Mouse (Mus musculus) B cell, adult 2 months (primary cell): Measurements from ENCODE around the gene Adgrl1.
A peak's percentile ranks its signal among the peaks of the same experiment; 100 is the strongest.

Source experiments
- DNase-seq, 2 experiments: peaks; one replicate each; pipeline ENCODE4 v3.0.0; 2022

The Adgrl1 gene

DNA sequence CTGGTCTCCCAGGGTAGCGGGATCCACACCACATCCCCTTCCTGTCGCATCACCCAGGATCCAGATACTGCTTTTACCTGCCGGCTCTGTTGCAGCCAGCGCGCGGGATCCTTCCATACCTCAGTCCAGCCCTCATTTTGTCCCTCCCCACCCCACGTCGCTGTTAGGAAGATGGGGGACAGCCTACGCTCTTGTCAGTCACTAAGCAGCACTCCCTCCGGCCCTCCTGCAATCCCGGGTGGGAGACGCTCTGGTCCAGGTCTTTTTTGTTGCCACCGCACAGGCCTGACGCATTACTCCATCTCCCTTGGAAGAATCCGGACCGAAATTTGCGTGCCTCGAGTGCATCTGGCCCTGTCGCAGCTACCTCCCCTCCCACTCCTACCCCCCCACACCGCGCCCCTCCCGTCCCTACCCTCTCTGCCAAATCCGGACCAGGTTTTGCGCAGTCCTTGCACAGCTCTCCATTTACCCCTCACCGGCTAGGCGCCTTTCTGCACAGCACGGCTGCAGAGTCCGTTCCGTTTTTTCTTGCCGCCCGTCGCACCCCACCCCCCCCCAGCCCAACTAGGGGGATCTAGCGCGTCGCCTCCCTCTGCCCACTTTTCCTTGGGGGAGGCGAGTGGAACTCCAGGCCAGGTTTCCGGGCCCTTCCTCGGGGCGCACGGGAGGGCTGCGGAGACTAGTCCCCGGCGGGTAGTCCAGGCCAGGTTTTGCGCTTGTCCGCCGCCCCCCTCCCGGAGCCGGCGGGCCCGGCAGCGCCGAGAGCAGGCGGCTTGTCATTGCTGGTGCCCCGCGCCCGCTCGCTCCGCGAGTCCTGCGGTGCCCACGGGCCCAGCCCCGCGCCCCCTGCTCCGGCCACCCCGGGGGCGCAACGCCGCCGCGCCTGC lies at the start of gene Adgrl1:
Gene Adgrl1, plus strand, starts transcription at position 743 of the 890 bp plus-strand sequence.
- DNase-seq, result peak; percentile 79 to 81

DNA sequence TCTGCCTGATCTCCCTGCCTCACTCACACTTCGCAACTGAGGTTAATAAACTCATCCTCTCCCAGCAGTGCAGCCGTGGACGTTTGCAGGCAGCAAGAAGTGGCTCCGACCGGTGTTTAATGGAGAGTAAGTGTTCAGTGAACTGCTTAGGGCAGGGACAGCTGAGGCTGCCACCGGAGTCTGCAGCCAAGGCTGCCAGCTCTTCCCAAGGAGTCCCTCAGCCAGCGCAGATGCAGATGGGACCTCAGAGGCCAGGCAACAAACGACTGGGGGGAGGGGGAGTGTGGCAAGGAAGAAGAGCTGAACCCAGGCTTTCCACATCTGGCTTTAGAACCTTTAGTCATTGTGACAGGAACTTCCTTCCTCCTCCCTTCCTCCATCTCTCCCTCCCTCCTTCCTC lies 47.6 kb upstream of the Adgrl1 start:
- no peak for DNase-seq

DNA sequence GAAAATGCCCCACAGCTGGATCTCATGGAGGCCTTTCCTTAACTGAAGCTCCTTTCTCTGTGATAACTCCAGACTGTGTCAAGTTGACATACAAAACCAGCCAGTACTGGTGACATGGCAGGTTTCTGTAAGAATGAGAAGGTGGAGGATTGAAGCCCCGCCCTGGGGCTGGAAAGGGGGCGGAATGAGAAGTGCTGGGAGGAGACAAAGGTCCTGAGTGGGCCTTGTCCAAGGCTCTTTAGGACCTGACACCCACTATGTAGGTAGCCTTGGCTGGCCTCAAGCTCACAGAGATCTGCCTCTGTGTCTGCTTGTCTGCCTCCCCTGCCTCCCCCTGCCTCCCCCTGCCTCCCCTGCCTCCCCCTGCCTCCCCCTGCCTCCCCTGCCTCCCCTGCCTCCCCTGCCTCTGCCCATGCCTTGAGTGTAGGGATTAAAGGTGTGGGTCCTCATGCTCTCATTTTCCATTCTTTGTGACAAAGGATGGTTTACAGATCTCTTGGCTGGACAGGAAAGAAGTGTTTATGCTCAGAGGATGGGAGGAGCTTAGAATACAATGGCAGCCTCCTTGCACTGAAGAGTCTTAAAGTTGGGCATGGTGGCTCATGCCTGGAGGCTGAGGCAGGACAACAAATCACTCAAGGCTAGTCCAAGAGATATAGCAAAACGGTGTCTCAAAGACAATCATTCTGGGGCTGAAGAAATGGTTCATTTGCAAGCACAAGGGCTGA lies 46.4 kb upstream of the Adgrl1 start:
- no peak for DNase-seq

GRCm38 (mm10) chr8:83856486-83857065 lies 43.3 kb upstream of the Adgrl1 start:
- DNase-seq, result no peak

DNA sequence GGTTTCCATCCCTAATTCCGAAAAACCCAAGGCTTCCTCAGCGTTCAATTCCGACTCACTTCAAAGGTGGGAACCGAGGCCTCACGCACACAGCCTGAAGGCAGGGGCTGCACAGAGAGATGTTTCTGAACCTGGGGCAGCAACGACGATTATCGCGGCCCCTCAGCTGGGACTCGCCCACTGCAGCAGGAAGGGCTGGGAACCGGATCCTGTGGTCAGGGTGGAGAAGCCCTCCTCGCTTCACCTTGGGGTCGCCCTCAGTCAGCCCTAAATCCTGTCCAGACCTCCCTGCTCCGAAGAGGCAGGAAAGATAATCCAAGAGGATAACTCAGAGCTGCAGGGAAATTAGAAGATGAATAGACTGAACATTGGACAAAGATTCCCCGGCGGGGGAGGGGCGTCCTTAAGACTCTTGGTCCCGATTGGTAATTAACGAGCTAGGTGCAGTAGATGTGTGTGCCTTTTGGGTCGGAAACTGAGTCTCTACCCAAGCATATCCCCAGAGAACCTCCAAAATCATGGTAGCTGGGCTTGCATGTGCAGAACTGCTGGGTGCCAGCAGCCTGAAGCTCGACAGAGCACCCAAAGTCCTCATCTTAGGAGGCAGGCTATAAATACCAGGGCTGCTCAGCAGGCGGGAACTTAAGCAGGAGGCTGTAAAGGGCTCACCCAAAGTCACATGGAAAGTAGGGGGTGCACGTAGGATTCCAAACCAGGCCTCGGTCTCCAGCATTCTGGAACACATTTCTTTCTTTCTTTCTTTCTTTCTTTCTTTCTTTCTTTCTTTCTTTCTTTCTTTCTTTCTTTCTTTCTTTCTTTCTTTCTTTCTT lies 37.3 kb upstream of the Adgrl1 start:
- no peak for DNase-seq

DNA sequence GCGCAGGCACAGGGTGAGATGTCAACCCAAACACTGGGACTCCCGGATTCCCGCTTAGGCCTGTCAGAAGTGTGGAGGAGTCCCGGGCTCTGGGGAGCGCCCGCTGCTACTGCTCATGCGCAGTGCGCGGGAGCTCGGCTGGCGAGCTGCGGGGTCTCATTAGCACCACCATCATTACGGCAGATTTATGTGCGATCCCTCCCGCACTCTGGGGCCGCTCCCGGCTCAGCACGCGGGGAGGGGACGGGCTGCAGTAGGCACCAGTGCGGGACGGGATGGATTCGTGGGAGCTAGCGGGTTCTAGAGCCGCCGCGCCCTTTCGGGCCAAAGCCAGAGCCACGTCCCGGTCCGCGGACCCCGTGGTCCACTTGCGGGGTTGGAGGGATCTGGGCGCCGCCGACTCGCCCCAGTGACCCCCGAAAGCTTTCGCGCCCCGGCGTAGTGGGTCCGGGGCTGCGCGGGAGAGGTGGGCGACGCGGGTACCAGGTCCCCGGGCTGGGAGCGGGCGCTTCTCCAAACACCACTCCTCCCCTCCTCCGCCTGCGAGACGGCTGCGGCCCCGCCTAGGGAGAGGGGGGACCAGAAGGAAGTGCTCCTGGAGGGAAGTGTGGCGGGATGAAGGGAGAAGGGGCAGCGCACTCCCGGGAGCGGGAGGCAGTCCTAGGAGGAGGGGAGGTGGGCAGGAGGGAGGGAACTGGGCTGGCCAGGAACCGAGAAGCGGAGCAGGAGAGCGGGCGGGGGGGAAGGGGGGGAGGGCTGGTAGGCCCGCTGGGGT lies 24.8 kb upstream of the Adgrl1 start:
- no peak for DNase-seq

- DNase-seq, result peak in 1 of 2 experiments; percentile 8
Measured at GRCm38 (mm10) chr8:83875656-83876040, 24.3 kb upstream of the Adgrl1 start.

DNA sequence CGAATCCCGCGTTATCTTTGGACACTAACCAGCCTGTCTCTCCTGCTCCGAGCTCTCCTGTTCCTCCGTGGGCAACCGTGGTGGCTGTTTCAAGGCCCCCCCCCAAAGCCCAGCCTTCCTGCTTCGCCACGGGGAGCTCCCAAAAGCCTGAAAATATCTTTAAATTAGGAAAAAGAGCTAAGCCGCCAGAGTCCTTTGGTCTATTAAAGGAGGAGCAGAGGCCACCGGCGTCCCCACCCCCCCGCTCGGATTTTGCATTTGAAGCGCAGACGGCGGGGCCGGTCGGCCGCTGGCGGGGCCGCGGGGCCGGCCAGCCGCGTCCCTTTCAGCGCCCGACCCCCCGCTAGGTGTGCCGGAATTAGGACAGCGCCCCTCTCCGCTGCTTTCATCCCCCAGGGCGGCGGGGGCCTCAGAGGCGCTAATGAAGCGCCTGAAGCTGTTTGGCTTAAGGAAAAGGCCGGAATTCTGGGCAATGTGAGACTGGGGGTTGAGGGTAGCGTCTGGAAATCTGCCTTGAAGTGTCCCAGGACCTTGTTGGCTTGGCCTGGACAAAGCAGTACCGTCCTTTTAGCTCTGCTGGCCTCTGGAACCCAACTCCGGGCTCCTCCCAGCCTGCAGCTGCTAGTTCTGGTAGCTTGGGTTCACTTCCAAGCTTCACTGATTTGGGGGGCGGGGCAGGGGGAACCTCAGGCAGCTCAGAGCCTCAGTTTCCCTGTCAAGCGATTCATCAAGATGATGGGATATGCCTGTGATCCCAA lies 23.6 kb upstream of the Adgrl1 start:
- DNase-seq, result peak in 1 of 2 experiments; percentile 10

- DNase-seq, result peak; percentile 46 to 53
Measured at GRCm38 (mm10) chr8:83876838-83877223, 23.1 kb upstream of the Adgrl1 start.

DNA sequence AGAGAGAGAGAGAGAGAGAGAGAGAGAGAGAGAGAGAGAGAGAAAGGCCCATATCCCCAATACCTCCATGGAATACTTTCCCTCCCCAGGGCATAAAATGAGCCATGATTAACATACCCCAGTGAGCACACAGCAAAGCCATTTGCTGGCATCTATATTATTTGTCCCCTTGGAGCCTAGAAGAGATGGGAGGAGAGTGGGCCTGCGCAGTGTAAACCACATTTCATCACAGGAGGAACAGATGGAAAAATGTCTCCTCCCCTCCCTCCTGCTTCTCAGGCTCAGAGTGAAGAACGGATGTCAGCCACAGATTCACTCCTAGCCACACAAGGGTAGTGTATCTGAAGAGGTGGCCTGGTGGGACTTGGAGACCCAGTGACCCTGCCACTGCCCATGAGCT lies 11.5 kb upstream of the Adgrl1 start:
- DNase-seq, result no peak

- no peak for DNase-seq
Measured at GRCm38 (mm10) chr8:83892061-83892460, 7.8 kb upstream of the Adgrl1 start.

GRCm38 (mm10) chr8:83893915-83894314 lies 6.0 kb upstream of the Adgrl1 start:
- peak; percentile 92 for DNase-seq

GRCm38 (mm10) chr8:83895894-83896293 lies 4.0 kb upstream of the Adgrl1 start:
- peak; percentile 66 for DNase-seq

- no peak for DNase-seq
Measured at GRCm38 (mm10) chr8:83896461-83896860, 3.4 kb upstream of the Adgrl1 start.

- DNase-seq, result peak; percentile 56 to 64
Measured at GRCm38 (mm10) chr8:83897211-83897610, 2.7 kb upstream of the Adgrl1 start.

DNA sequence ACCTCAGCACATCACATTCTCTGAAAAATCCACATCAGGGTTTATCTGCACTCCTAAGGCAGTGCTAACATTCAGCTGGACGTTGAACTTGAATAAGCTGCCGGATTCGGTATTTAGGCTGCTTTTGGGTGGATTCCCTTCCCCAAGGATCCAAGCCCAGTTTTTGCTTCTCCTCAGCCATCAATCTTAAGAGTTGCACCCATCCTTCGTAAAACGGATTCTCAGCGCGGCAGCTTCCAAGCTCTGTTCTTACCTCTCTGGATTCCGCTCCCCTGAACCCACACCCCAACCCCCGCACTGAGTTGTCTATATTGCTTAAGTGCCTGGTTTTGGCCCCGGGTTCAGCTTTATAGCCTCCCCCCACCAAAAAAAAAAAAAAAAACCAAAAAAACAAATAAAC lies 1.4 kb upstream of the Adgrl1 start:
- no peak for DNase-seq

DNA sequence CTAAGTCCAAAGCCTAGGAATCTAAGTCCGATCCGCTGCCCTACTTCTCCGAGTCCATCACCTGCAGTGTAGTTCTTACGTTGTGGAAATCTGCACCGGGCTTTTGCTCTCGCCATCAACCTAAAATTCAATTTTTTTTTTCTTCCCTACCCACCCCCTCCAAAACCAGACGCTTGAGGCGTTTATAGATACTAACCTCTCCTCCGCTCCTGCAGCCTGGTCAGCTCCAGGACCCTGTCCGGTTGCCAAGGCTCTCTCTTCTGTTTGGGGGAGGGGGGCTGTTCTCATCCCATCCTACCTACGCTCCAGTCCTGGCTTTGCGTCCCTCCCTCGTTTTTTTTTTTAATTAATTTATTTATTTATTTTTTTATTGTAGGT lies 931 bp upstream of the Adgrl1 start:
- DNase-seq, result peak; percentile 28 to 33

GRCm38 (mm10) chr8:83900266-83900956 lies 506 bp downstream of the Adgrl1 start:
- DNase-seq, result no peak

DNA sequence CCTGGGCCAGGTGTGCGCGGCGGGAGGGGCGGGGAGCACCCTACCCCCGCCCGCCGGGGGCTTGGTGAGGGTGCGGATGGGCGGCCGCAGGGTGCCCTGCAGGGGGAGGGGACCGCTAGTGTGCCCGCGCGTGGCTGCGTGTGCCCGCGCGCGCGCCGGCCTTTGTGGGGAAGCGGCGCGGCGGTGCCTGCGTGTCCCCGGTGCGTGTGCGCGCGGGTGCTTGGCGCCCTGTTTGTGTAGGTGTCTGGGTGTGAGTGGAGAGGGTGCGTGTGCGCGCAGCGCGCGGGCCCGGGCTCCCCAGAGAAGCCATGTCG lies 1.0 kb downstream of the Adgrl1 start:
- DNase-seq, result no peak

- no peak for DNase-seq
Measured at GRCm38 (mm10) chr8:83901566-83902485, 1.9 kb downstream of the Adgrl1 start.
